Mouse (Mus musculus) heart, adult 18-20 months (tissue): ENCODE results near the gene Pitpna. TPM values are rescaled to one million over a fixed set of nuclear protein-coding genes. Genes with fewer than 3 reads are reported as not detected.
"Not testable (repeated sequence)": the region's sequence is repeated elsewhere in the genome, so short reads cannot be mapped to it uniquely, and the experiment has no call there.

Experiments used
- DNase-seq, 2 experiments: peaks; one replicate each; pipeline ENCODE4 v3.0.0; 2021 to 2022; ENCODE audit warnings: mixed read lengths in 1 of 2
- long read RNA-seq, 2 experiments: library from polyadenylated mRNA; stranded (forward); transcript quantifications; one replicate each; pipeline ENCODE4 v2.0.0; 2021
- total RNA-seq, 2 experiments: library from RNA; stranded (reverse); gene quantifications; 2 replicates each; pipeline ENCODE4 v1.2.3; 2021

Pitpna gene
- 100 to 1,000 TPM in 1 of 2 experiments, 10 to 100 TPM in 1; 98.2 to 107 TPM for total RNA-seq
- long read RNA-seq, experiment 1, transcript Pitpna-204 (3 exons, 384 nt), result major isoform, 9 of 95 reads
- long read RNA-seq, experiment 1, partial matches to known transcripts, result 7 of 95 reads
- long read RNA-seq, experiment 1, other reads (novel, unspliced or antisense), result 79 of 95 reads
- long read RNA-seq, experiment 2, transcript Pitpna-204 (3 exons, 384 nt), result major isoform, 13 of 65 reads
- long read RNA-seq, experiment 2, partial matches to known transcripts, result 4 of 65 reads
- long read RNA-seq, experiment 2, other reads (novel, unspliced or antisense), result 48 of 65 reads

DNA sequence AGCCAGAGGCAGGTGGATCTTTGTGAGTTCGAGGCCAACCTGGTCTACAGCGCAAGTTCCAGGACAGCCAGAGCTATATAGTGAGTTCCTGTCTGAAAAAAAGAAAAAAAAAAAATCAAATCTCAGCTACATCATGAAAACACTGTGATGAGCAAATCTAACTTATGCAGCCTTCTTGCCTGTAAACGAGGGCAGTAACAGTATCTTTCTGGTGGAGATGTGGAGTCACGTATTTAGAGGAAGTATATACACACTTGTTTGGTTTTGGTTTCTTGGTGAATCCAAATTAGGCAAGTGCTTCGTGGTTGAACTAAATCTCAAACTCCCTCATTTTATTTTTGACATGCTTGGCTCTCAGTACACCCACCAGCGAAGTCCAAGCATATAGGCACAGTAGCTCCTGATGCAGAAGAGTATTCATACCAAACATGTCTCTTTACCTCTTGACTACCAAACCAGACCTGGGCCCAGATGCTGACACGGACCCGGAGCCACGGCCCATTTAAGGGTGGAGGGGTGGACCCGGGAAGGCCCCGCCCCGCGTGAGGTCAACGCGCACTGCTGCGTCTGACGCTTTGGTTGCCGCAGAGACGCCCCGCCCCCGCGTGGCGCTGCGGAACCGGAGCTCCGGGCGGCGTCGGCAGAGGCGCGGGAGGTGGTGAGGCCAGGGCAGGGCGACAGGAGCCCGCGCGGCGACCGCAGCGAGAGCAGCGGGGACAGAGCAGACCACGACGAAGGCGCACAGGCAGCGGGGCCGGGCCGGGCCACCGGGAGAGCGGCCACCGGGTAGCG is at the start of gene Pitpna:
Gene Pitpna, plus strand, starts transcription at position 605 of the 792 bp plus-strand sequence.
- DNase-seq, result peak; percentile 96 to 97

DNA sequence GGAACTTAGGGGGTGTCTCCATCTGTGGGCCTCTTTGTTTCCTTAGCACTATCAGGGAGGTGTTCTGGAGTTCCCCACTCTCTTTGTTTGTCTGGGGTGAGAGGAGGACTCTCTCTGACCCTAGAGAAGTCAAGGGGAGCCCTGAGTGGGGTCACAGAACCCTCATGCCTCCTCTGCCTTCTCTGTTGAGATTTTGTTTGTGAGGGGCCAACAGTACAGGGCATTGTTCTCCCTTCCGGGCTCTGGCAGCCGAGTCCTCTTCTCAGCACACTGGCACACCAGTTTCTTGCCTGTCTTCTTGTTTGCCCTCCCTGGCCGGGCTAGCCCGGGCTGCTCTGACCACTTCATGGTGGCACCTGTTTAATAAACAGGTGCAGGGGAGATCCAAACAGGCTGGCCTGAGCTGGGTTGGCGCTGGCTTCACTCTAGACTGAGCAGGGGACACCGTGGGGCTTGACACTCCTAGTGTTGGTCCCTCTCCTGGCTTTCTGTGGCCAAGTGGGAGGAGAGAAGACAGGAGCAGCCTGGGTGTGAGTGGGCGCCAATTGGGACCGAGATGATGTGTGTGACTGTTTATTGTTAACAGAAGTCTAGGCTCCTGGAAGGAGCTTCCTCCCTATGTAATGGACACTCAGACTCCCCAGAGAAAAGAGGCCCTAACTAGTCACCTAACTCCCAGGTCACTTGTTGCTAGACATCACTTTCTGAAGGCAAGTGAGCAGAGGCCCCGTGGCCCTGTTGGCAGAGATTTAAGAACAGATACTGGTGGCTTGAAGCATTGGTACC is 49.5 kb upstream of the Pitpna start:
- DNase-seq, result no peak

DNA sequence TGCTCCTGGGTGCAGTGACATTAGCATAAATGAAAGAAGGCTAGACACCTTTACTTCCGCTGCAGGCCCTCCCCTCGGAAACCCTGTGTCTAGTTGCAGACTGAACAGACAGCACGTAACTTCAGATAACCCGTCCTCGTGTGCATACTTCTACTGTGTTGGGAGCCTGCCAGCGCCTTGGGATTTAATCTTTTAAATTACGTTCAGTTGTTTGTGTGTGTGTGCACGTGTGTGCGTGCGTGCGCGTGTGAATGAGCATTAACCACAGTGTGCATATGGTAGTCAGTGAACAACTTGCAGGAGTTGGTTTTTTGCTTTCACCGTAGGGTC is 49.0 kb upstream of the Pitpna start:
- DNase-seq, result no peak

DNA sequence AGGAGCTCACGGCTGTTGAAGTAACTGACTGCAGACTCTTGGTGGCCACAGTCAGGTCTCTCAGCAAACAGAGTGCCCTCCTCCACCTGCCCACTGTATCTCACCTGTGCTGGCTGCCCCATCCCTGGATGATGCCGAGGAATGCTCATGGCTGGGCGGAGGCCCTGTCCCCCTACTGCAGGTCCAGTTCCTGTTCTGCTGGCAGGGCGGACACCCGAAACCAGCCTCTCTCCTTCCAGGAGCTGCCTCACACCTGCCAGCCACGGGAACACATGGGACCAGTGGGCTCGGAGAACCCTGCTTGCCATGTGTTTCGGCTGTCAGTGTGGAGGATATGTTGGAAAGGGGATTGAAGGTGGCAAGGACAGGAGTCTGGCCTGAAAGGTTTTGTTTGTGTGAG is 47.7 kb upstream of the Pitpna start:
- no peak for DNase-seq

DNA sequence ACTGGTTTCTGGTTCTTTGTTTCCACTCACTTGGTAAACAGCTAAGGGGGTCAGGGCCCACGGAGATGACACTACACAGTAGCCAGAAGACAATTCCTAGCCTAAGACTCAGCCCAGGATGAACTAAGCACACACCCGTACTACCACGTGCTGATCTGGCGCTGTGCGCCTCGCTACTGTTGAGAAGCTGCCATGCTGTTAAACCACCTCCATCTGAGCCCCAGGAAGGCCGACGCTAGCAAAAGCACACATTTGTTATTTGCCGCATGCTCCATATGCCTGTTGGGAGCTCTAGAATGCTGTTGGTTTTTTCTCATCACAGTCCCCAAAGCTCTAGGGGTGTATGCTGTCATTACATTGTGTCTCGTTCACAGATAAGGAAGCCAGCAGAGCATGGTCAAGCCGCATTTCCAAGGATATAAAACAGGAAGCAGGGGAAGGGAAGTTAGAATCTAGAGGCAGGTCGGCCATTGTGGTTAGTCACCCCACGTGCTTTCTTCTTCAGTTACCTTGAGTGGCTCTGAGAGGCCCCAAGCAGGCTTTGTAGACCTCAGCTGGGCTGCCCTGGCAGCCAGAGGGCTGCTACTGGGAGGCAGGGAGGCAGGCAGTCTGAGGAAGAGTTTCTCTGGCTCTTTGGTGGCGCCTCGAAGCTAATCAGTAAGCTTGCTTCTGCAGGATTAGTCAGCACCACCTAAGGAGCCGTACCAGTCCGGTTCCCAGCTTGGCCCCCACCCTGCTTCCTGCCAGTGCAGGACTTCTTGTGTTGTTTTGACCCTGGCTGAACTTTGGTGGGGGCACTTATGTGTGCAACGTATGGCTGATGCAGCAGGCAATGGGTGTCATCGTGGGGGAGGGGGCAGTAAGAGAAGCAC is 47.0 kb upstream of the Pitpna start:
- no peak for DNase-seq

DNA sequence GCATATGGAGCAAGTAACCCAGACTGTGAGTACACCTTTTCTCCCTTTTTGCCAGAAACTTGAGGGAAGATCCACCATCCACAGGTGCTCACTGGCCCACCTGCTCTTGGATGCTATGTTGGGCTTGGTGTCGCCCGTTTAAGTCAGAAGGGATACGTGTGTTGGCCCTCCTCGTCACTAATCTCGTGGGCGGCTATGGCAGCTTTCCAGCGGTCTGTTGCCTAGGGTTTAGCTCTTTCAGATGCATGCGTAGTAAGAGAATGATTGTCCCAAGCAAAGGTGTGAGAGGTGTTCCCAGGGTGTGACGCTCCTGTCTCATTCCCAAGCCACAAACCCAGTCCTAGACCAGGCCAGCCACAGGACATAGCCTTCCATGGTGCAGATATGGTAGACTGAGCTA is 43.2 kb upstream of the Pitpna start:
- no peak for DNase-seq

DNA sequence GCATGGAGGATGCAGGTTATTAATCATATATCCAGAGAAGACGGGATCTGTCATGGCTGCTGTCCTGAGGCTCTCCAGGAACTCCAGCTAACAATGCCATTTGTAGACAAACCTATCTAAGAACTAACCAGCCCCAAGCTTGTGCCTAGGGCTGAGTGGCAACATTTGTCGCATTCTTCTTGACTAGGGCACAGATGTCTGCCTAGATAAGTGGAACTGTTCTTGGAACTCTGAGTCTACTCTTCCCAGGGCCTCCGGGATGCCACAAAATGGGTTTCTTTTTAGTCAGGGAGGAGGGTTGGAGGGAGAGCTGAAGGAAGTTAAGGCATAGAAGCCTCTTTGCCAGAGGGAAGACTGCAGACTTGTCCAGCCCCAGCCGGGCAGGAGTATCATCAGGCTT is 41.8 kb upstream of the Pitpna start:
- DNase-seq, result no peak

DNA sequence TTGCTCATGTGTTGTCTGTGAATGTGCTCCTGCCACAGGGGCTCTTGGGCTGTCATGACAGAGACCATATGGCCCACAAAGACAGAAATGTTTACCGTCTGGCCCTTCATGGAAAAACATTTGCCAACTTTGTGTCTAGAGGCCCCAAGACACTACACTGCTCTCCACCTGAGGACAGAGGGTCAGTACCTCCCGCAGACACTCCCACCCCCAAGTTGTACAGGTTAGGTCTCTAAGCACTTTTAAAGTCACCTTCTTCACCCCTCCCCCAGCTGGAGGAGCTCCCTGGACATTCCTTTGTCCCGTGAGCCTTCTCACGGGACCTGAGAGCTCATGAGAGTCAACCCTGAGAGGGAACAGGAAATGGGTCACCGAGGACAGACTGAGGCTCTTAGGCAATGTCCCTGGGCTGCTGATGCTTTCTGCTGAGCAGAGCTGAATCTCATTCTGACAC is 38.2 kb upstream of the Pitpna start:
- DNase-seq, result peak in 1 of 2 experiments; percentile 72

DNA sequence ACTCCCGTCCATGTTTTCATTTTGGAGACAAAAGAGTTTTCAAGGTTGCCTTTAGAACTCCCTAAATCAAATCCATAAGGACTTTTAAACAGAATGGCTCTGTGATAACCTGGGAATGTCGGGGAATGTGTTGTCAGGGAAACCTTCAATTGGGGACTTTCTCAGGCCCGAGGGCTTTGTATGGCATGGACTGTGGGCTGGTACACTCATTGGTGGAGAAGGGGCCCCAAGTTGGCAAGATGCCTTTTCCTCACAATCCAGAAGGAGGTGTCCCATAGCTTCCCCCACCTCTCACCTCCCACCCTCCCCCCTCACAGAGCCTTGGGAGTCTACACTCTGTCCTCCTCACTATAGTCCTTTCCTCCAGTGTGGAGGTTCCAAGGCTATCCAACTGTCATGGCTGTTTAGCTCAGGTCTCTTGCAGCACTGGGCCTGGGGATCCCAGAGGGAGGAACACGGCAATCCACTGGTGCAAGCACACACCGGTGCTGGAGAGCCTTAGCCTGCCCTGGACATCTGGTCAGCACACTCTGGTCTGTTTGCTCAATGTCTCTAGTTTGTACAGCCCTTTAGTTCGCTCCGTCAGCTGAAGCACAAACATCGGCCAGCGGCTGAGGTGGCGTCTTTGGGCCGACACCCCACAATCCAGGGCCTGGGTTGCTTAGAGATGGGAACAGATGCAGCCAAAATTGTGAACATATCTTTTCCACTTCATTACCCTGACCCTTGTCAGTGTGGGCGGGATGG is 37.5 kb upstream of the Pitpna start:
- peak; percentile 68 to 83 for DNase-seq

DNA sequence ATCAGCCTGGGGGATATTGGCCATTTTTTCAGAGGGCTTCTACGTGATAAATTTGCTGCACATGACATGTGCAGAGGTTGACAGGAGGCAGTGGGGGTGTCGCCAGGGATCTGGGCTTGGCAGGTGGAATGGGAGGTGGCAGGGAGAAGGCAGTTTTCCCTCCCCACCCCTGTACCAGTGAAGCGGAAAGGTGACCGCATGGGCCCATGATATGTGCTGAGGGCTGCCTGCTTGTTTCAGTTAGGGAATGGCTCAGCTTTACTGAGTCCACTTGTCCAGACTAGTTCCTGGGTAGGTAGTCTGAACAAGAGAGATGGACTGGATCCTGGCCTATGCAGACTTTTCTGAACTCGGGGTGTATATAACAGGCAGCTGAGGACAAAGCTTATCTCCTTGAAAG is 36.6 kb upstream of the Pitpna start:
- DNase-seq, result peak in 1 of 2 experiments; percentile 33

DNA sequence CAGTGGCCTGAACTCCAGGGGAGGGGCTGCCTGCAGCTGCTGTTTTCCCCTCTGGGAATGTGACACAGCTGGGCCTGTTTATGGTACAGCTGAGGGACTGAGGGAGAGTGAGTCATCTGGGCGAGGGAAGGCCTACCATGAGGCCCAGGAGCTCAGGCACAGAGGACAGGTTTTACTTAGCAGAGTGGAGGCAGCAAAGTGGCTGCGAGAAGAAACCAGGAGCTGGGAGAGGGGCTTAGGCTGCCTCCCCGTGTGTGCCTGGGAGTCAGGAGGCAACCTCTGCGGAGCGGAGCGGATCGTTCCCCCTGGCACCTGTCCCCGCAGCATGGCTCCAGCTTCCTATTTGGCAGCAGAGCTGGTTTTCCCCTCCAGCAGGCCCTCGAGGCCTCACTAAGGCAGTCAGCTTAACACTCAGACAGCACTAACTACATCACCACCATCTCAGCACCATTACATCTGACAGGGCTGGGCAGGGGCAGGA is 35.9 kb upstream of the Pitpna start:
- DNase-seq, result peak; percentile 80 to 89

DNA sequence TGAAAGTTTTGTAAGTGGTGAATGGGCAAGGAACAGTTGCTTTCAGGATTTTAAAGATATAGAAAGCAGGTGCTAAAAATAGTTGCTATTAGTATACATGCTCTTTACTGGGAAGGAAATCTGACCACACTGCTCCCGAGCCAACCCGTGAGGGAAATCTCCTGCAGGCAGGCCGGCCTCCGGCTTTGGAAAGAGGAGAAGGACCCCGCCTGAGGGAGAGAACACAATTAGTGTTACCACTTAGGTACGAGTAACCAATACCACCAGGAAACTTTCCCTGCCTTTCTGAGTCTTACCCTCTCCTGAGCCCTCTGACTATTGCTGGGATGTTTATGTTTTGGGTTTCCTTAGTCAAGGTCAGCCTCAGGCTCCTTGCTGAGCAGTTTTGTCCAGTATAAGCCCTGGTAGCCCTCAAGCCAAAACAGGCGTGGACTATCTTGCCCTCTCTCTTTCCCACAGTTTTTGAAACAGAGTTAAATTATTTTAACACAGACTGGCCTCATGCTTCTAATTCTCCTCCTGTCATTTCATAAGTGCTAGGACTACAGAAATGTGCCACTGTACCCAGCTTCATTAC is 34.9 kb upstream of the Pitpna start:
- no peak for DNase-seq

DNA sequence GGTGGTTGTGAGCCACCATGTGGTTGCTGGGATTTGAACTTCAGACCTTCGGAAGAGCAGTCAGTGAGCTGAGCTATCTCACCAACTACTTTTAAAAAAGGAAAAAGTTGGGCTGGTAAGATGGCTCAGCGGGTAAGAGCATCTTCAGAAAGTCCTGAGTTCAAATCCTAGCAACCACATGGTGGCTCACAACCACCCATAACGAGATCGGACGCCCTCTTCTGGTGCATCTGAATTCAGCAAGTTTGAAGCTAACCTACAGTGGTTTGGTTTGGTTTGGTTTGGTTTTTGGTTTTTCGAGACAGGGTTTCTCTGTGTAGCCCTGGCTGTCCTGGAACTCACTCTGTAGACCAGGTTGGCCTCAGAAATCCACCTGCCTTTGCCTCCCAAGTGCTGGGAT is 31.9 kb upstream of the Pitpna start:
- not testable (repeated sequence) for DNase-seq

DNA sequence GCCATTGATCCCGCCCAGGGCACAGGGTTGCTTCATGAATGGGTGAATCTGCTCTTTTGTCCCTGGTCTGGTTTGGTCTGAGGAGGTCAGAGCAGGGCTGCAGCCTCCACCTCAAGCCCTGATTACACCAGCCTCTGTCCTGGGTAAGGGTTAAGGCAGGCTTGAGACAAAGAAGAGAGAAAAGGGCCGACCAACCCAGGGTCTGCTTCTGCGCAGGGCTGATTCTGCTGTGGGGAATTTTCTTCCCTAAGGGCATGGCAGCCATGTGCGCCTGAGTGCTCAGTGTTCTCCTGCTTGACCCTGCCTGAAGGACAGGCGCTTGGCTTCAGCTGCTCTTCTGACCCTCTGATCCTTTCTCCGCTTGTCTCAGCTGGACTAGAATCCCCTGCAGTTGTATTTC is 30.8 kb upstream of the Pitpna start:
- no peak for DNase-seq

DNA sequence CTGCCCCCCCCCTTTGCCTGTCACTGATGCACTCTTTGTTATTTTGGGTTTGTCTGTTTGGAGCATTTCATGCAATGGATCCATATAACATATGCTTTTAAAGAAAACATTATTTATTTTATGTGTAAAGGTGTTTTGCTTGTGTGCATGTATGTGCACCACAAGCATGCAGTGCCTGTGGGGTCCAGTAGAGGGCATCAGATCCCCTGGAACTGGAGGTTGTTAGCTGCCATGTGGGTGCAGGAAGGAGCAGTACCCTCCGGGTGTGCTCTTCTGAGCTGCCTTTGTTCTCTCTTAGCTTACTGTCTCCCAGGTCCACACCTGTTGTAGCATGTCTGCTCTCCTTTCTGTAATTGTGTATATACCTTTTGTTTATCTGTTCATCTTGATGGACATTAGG is 29.8 kb upstream of the Pitpna start:
- no peak for DNase-seq

DNA sequence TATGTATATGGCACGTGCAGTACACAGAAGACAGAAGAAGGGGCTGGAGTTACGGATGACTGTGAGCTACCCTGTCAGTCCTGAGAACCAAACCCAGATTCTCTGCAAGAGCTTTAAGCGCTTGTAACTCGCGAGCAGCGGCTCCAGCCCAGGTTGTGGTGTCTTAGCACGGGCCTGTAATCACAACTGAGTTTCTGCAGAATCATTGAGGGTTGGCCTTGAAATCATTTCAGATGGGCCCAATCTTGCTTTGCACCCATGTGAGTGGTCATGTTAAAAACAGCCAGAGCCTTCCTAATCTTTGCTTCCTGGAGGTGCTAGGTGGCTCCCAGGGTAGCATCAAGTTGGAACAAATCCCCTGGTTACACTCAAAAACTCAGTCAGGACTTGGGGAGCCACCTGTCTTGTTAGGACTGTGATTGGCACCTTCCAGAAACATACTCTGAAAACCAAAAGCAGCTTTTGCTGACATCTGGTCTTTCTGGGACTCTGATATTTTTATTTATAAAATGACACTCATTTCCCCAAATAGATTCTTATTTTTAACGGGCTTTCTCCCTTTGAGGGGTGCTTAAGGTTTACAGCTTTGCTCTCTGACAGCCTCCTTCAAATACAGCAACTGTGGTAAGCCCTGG is 27.9 kb upstream of the Pitpna start:
- no peak for DNase-seq

DNA sequence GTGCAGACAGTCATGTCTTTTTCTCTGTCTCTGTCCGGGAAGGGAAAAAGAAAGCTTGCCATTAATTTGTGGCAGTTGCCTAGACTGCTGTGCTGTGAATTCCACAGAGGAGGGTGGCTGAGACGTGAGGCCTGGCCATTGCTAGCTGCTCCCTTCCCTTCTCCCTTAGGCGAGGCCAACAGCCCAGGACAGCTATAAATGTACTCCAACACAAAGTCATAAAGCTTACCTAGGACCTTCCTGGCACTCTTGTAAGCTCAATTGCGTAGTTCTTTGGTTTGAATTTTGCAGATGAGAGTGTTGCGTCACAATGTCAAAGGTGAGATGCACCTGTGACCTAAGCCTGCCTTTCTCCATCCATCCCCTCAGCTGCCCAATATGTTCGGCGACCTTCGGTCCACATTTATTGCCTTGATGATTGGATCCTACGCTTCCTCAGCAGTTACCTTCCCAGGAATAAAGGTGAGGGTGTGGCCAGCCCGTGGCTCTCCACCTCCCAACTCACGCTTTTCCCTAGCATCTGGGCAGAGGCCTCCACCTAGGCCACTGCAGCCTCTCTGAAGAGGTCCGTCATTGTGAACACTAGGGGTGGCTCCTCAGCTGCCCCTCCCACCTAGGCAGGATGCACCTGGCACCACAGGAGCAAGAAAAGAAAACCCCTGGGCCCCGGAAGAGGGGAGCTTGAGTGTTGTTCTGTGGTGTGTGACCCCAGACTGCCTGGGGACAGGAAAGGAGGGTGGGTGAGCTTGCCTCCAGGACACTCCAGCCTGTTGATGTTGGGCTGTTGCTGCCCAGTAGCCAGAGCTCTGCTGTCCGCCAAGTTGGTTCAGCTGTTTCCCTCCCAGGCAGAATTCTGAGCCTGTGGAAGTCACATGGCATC is 27.1 kb upstream of the Pitpna start:
- DNase-seq, result no peak

DNA sequence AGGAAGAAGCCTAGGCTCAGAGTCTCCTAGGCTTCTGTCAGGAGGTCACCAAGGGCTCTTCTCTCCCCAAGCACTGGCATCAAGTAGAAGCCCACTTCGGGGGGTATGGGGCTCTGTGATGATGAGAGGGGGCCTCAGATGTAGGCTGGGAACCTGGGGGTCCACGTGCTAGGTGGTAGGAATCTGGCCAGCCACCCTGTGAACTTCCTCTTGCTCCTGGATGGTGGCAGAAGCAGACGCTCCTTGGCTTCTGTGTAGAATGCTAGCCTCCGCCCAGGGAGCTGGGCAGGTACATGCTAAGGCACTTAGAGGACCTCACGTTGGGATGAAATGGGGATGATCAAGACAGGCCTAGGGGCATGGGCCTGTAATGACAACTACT is 26.5 kb upstream of the Pitpna start:
- no peak for DNase-seq

DNA sequence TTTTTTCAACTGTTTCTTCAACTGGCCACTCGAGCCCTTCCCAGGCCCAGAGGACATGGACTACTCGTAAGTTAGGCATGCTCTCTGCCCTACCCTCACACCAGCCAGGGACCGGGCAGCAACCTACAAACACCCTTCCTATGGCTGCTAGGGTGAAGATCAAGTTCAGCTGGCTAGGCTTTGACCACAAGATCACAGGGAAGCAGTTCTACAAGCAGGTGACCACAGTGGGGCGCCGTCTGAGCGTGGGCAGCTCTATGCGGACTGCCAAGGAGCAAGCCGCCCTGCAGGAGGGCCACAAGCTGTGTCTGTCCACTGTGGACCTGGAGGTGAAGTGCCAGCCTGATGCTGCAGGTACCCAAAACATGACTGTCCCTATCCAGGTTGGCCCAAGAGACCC is 25.1 kb upstream of the Pitpna start:
- no peak for DNase-seq
